27 mouse cellular contexts compared by ENCODE assay signal in the genomic region with DNA sequence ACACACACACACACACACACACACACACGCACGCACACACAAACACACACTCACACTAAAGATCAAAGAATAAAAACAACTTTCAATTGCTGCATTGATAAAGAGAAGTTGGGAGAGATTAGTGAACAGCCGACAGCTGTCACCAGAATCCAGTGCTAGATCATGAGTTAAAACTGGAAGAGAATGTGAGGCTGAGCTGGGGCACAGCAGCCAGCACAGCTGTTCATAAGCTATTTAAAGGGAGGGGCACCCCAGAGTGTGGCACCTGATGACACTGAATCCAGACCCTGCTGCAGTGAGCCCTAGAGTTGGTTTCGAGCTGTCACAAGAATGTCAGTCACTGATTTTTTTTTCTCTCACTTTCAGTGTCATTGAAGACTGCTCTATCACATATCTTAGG. TPM values are rescaled to one million over a fixed set of nuclear protein-coding genes. Genes with fewer than 3 reads are reported as not detected.
DNase-seq lines count a peak whose midpoint lies in the region; ATAC-seq and TF ChIP-seq lines count a peak whose summit lies in the region.
"Had no signal": no experiment of that assay in that cellular context is flagged by ENCODE, and none has a peak within 500 bp of the region (broad histone marks: within the 10 kb centered on the region; RNA-seq: fewer than 3 reads in every experiment).

No protein-coding gene starts in this region.

- no peaks in the 10 kb centered on the region for H3K4me1 ChIP-seq in limb, embryonic 13.5 days
- H3K4me1 ChIP-seq in limb, embryonic 10.5 days: no peaks in the 10 kb centered on the region
- no peaks in the 10 kb centered on the region for H3K4me1 ChIP-seq in embryonic facial prominence, embryonic 15.5 days
- H3K4me1 ChIP-seq: embryonic facial prominence, embryonic 13.5 days; heart, embryonic 15.5 days; hindbrain, embryonic 10.5 days; hindbrain, embryonic 13.5 days; intestine, embryonic 15.5 days had no signal

- H3K79me2 ChIP-seq in myocyte (ENCODE audit: control insufficient read depth, insufficient read depth): no peaks in the 10 kb centered on the region

- no peak overlapping the region for H3K9ac ChIP-seq in limb, embryonic 13.5 days
- no peak overlapping the region for H3K9ac ChIP-seq in embryonic facial prominence, embryonic 15.5 days
- H3K9ac ChIP-seq: embryonic facial prominence, embryonic 13.5 days; forebrain, postnatal 0 days; heart, embryonic 15.5 days; hindbrain, embryonic 13.5 days; intestine, embryonic 15.5 days had no signal

- H3K4me3 ChIP-seq in gastrocnemius, adult 2 months: no peak overlapping the region
- no peak overlapping the region for H3K4me3 ChIP-seq in limb, embryonic 13.5 days
- no peak overlapping the region for H3K4me3 ChIP-seq in limb, embryonic 10.5 days
- H3K4me3 ChIP-seq in embryonic facial prominence, embryonic 15.5 days (replicated peaks): no peak overlapping the region
- no peak overlapping the region for H3K4me3 ChIP-seq in myocyte
- H3K4me3 ChIP-seq: embryonic facial prominence, embryonic 13.5 days; heart, embryonic 15.5 days; hindbrain, embryonic 10.5 days; hindbrain, embryonic 13.5 days; intestine, embryonic 15.5 days had no signal

- H3K9me3 ChIP-seq in limb, embryonic 13.5 days: no peaks in the 10 kb centered on the region
- no peaks in the 10 kb centered on the region for H3K9me3 ChIP-seq in limb, embryonic 10.5 days (replicated peaks)
- no peaks in the 10 kb centered on the region for H3K9me3 ChIP-seq in embryonic facial prominence, embryonic 15.5 days (replicated peaks)
- H3K9me3 ChIP-seq: embryonic facial prominence, embryonic 13.5 days; heart, embryonic 15.5 days; hindbrain, embryonic 10.5 days; hindbrain, embryonic 13.5 days; intestine, embryonic 15.5 days had no signal

- no peak overlapping the region for H3K27ac ChIP-seq in gastrocnemius, adult 2 months
- H3K27ac ChIP-seq in limb, embryonic 13.5 days: no peak overlapping the region
- H3K27ac ChIP-seq in limb, embryonic 10.5 days: no peak overlapping the region
- no peak overlapping the region for H3K27ac ChIP-seq in embryonic facial prominence, embryonic 15.5 days (replicated peaks)
- H3K27ac ChIP-seq: embryonic facial prominence, embryonic 13.5 days; heart, embryonic 15.5 days; hindbrain, embryonic 10.5 days; hindbrain, embryonic 13.5 days; intestine, embryonic 15.5 days had no signal

- intact Hi-C loops in gastrocnemius, adult 2 months (cut with DNase I): no loop called here

- peak; percentile 88 for ATAC-seq in limb, embryonic 13.5 days (ENCODE audit: low FRiP score, low read depth)
- ATAC-seq in embryonic facial prominence, embryonic 15.5 days (ENCODE audit: insufficient number of reproducible peaks, low FRiP score, low TSS enrichment, low read depth): peak; percentile 63; the same call in 1 of the 2 replicates
- ATAC-seq: forebrain, embryonic 14.5 days; forebrain, postnatal 0 days; hindbrain, embryonic 16.5 days; intestine, embryonic 15.5 days; Patski had no signal

- H3K36me3 ChIP-seq in limb, embryonic 13.5 days: no peaks in the 10 kb centered on the region
- H3K36me3 ChIP-seq in limb, embryonic 10.5 days: no peaks in the 10 kb centered on the region
- no peaks in the 10 kb centered on the region for H3K36me3 ChIP-seq in embryonic facial prominence, embryonic 15.5 days
- no peaks in the 10 kb centered on the region for H3K36me3 ChIP-seq in myocyte (ENCODE audit: control insufficient read depth, insufficient read depth)
- H3K36me3 ChIP-seq: embryonic facial prominence, embryonic 13.5 days; G1E; heart, embryonic 15.5 days; hindbrain, embryonic 10.5 days; hindbrain, embryonic 13.5 days; intestine, embryonic 15.5 days had no signal

- H3K4me2 ChIP-seq in limb, embryonic 13.5 days (replicated peaks): no peak overlapping the region
- H3K4me2 ChIP-seq in embryonic facial prominence, embryonic 15.5 days (replicated peaks): no peak overlapping the region
- peak overlapping the region; percentile 48 for H3K4me2 ChIP-seq in myocyte (ENCODE audit: low read depth)
- H3K4me2 ChIP-seq: embryonic facial prominence, embryonic 13.5 days; heart, embryonic 11.5 days; heart, embryonic 15.5 days; hindbrain, embryonic 13.5 days; intestine, embryonic 15.5 days had no signal

- peak; percentile 22 for DNase-seq in gastrocnemius, adult 2 months
- no peak for DNase-seq in gastrocnemius, adult 8-10 months (ENCODE audit: low spot score in 2 of 2)
- DNase-seq in limb, embryonic 10.5 days (ENCODE audit: low spot score): no peak
- no peak for DNase-seq in kidney, postnatal 10 days
- DNase-seq: adrenal gland, adult 2 months; adrenal gland, postnatal 14 days; B cell, adult 2 months; cerebellum, adult 11 months; cerebellum, adult 9-11 months; forebrain, postnatal 0 days; heart, adult 11 months; heart, postnatal 10 days; heart, postnatal 36 days had no signal

- no peaks in the 10 kb centered on the region for H3K27me3 ChIP-seq in limb, embryonic 13.5 days
- no peaks in the 10 kb centered on the region for H3K27me3 ChIP-seq in limb, embryonic 10.5 days (ENCODE audit: low read depth, poor library complexity, severe bottlenecking)
- no peaks in the 10 kb centered on the region for H3K27me3 ChIP-seq in embryonic facial prominence, embryonic 15.5 days
- no peaks in the 10 kb centered on the region for H3K27me3 ChIP-seq in myocyte (ENCODE audit: control insufficient read depth, insufficient read depth, insufficient read length)
- H3K27me3 ChIP-seq: CH12.LX; heart, embryonic 15.5 days; hindbrain, embryonic 13.5 days; intestine, embryonic 15.5 days; Patski had no signal

- 76% methylated on average over 4 of the region's 4 CpGs for WGBS in limb, embryonic 13.5 days
- whole genome bisulfite sequencing in limb, embryonic 10.5 days: 89% methylated on average over 4 of the region's 4 CpGs
- 74% methylated on average over 4 of the region's 4 CpGs for WGBS in embryonic facial prominence, embryonic 15.5 days

- H3ac ChIP-seq in myocyte (ENCODE audit: control insufficient read depth, insufficient read length): no peak overlapping the region

- no peak for TF ChIP-seq POLR2A in myocyte (IDR thresholded peaks at IDR 0.05; ENCODE audit: insufficient read length, low read depth)

- no peak for TF ChIP-seq CTCF in gastrocnemius, adult 2 months (IDR thresholded peaks at IDR 0.05)

TF ChIP-seq in myocyte, 11 proteins besides CTCF, POLR2A, EP300 and RAD21:
- TF ChIP-seq MYOD1 (IDR thresholded peaks at IDR 0.05; ENCODE audit: control insufficient read depth in 1 of 3, insufficient read length in 2 of 3, low read depth in 2 of 3) (peak; percentile 48 to 83 (median 58)), REST (IDR thresholded peaks at IDR 0.05; ENCODE audit: insufficient read depth, insufficient read length) (no peak), TCF3 (IDR thresholded peaks at IDR 0.05; ENCODE audit: insufficient read length, low read depth) (peak; percentile 44), TCF12 (IDR thresholded peaks at IDR 0.05; ENCODE audit: insufficient read depth, poor library complexity, severe bottlenecking) (peak; percentile 78), SRF (IDR thresholded peaks at IDR 0.05; ENCODE audit: control insufficient read depth, insufficient read length, low read depth) (no peak), E2F4 (IDR thresholded peaks at IDR 0.05; ENCODE audit: insufficient read depth) (no peak), MYOG (IDR thresholded peaks at IDR 0.05; ENCODE audit: control insufficient read depth in 1 of 3, insufficient read depth in 1 of 3, insufficient read length in 2 of 3, low read depth in 2 of 3) (peak; percentile 63 to 91 (median 89))
TF ChIP-seq in myocyte: peak in this region for 4.

RNA-seq across cellular contexts. Expression of gene Arpp21, which starts 14.0 kb away (rescaled TPM):
- 10 to 100 TPM in 1 of 2 experiments, 1 to 10 TPM in 1; 9.5 to 25.4 TPM for total RNA-seq in gastrocnemius, adult 2 months (2021)
- total RNA-seq in gastrocnemius, adult 8-10 months (2022): 1 to 10 TPM; 4.6 to 6.0 (median 5.1) TPM
- 18.9 and 22.7 TPM in 2 replicates for polyA plus RNA-seq in limb, embryonic 13.5 days (2015; fragmentation: Nextera tagmentation; extraction: Ambion mirVana)
- 0.48 and 1.2 TPM in 2 replicates for polyA plus RNA-seq in limb, embryonic 10.5 days (2016; fragmentation: Nextera tagmentation; extraction: Ambion mirVana)
- polyA plus RNA-seq in embryonic facial prominence, embryonic 15.5 days (2015; fragmentation: Nextera tagmentation; extraction: Ambion mirVana): 20.7 and 29.3 TPM in 2 replicates
- polyA plus RNA-seq in myocyte (2012; fragmentation: generic; extraction: Trizol): 36.1 TPM
- total RNA-seq: CH12.LX had no signal
- polyA plus RNA-seq: G1E, Patski had no signal
